Mouse (Mus musculus) liver, embryonic 15.5 days (tissue): ENCODE measurements at regions not wholly inside any gene's neighbourhood (a gene's known extent, or its start where the extent isn't known, plus 50 kb on each side); places are given as distances from the start of the nearest gene placed in this dataset.

Source experiments
- ATAC-seq: fragments of 200-750 bp; cut with Nextera tagmentation; 2 replicates; pipeline ENCODE4 v1.8.0; 2017; ENCODE audit warnings: moderate number of reproducible peaks, mild to moderate bottlenecking, moderate library complexity; ENCODE audit not compliant: insufficient read depth
- H3K27ac ChIP-seq: fragments of 300-500 bp; sonication (generic); replicated peaks from 2 replicates; pipeline ENCODE4 v1.5.1; 2015; ENCODE audit warnings: mild to moderate bottlenecking, inconsistent platforms
- H3K27me3 ChIP-seq: fragments of 300-500 bp; sonication (generic); 2 replicates; pipeline ENCODE4 v1.6.1; 2015; ENCODE audit warnings: mild to moderate bottlenecking, inconsistent platforms
- H3K36me3 ChIP-seq: fragments of 300-500 bp; sonication (generic); replicated peaks from 2 replicates; pipeline ENCODE4 v1.6.1; 2015; ENCODE audit warnings: moderate library complexity, mild to moderate bottlenecking, inconsistent platforms
- H3K4me1 ChIP-seq: fragments of 300-500 bp; sonication (generic); replicated peaks from 2 replicates; pipeline ENCODE4 v1.6.1; 2015; ENCODE audit warnings: inconsistent platforms
- H3K4me2 ChIP-seq: fragments of 300-500 bp; sonication (generic); 2 replicates; pipeline ENCODE4 v1.6.1; 2015; ENCODE audit warnings: moderate library complexity, mild to moderate bottlenecking, inconsistent platforms
- H3K4me3 ChIP-seq: fragments of 300-500 bp; sonication (generic); replicated peaks from 2 replicates; pipeline ENCODE4 v1.5.1; 2015; ENCODE audit warnings: mild to moderate bottlenecking, inconsistent platforms
- H3K9ac ChIP-seq: fragments of 300-500 bp; sonication (generic); 2 replicates; pipeline ENCODE4 v1.6.1; 2015; ENCODE audit warnings: moderate library complexity, mild to moderate bottlenecking, inconsistent platforms
- H3K9me3 ChIP-seq: fragments of 300-500 bp; sonication (generic); replicated peaks from 2 replicates; pipeline ENCODE4 v1.6.1; 2016; ENCODE audit warnings: inconsistent platforms
- WGBS: fragments of 180-500 bp; shearing (Covaris S2); methylation state at CpG from one replicate; pipeline ENCODE4 v1.1.7; 2015; ENCODE audit warnings: mixed read lengths; ENCODE audit not compliant: insufficient replicate concordance; 5-methylcytosine and 5-hydroxymethylcytosine counted together

- H3K9me3 ChIP-seq: no peaks in the 10 kb centered on the region
Measured at GRCm38 (mm10) chr15:68403554-68404070, 1902.9 kb upstream of the Lrrc6 start.

DNA sequence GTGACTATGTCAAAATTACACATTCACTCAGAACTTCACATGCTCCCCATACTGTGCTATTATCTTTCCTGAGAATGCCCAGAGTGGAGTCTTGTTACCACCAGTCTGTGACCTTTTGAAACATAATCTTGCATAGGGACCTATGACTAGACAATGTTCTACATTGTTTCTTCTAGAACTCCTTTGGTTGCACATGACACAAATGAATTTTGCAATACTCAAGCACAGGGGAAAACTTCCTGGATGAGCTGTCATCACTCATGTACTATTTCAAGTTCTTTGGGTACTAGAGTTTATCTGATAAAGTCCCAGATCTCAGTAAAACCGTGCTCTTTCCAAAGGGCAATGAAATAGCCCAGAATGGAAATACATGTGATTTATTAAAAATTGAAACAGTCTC lies 1901.0 kb upstream of the Lrrc6 start:
- no peaks in the 10 kb centered on the region for H3K27me3 ChIP-seq
- ATAC-seq: no peak
- H3K4me1 ChIP-seq: no peaks in the 10 kb centered on the region
- no peak overlapping the region for H3K27ac ChIP-seq
- 38% methylated on average over 1 of the region's 1 CpGs for WGBS
- H3K9ac ChIP-seq: no peak overlapping the region
- no peaks in the 10 kb centered on the region for H3K36me3 ChIP-seq
- no peak overlapping the region for H3K4me3 ChIP-seq
- no peaks in the 10 kb centered on the region for H3K9me3 ChIP-seq
- no peak overlapping the region for H3K4me2 ChIP-seq

More at GRCm38 (mm10) chr15:68403554-68404070, 1902.9 kb upstream of the Lrrc6 start:
- H3K4me1 ChIP-seq: no peaks in the 10 kb centered on the region
- no peak overlapping the region for H3K4me3 ChIP-seq
- no peaks in the 10 kb centered on the region for H3K27me3 ChIP-seq
- no peak overlapping the region for H3K4me2 ChIP-seq
- ATAC-seq: no peak
- WGBS: 75% methylated on average over 3 of the region's 3 CpGs
- H3K27ac ChIP-seq: no peak overlapping the region
- no peak overlapping the region for H3K9ac ChIP-seq
- H3K36me3 ChIP-seq: no peaks in the 10 kb centered on the region

DNA sequence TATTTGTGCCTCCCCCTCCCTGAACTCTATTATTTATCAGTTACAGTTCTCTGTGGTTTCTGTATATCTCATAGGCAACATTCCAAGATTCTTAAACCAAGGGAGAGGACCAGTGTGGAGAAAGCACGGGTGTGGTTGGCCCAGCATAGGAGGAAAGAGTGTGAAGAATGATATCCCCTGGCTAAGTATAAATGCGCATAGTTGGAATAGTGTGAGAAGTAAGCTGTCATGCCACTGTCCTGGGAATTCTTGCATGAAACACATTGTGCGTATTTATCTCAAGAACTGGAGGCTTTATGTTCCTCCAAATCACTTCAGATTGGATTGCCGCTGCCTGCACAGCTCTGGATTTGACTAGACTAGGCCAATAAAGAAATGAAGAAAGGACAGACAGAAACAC lies 1900.3 kb upstream of the Lrrc6 start:
- no peak overlapping the region for H3K4me2 ChIP-seq
- no peak for ATAC-seq
- WGBS: 63% methylated on average over 4 of the region's 4 CpGs
- H3K9ac ChIP-seq: no peak overlapping the region
- H3K4me1 ChIP-seq: no peaks in the 10 kb centered on the region
- H3K27me3 ChIP-seq: no peaks in the 10 kb centered on the region
- H3K27ac ChIP-seq: no peak overlapping the region
- H3K4me3 ChIP-seq: no peak overlapping the region
- no peaks in the 10 kb centered on the region for H3K9me3 ChIP-seq
- no peaks in the 10 kb centered on the region for H3K36me3 ChIP-seq

DNA sequence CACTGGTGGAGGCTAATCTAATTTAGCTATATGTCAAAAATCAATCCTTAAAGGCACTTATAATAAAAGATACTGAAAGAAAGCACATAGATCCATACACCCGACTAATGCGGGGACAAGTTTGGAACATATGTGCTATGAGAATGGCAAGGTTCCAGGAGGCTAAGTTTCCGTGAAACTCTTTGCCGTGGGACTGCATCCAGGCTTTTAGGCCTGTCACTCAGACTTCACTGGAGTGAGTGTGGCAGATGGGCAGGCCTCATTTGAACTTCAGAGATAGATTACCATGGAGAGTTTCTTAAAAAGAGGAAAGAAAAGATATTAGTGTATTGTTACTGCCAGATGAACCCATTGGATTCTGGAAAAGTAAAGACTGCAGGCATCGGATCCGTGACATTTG lies 1895.9 kb upstream of the Lrrc6 start:
- Histone ChIP-seq H3K4me1 (no peaks in the 10 kb centered on the region), H3K9ac (no peak overlapping the region), H3K9me3 (no peaks in the 10 kb centered on the region), H3K36me3 (no peaks in the 10 kb centered on the region), H3K27ac (no peak overlapping the region), H3K4me2 (no peak overlapping the region), H3K27me3 (no peaks in the 10 kb centered on the region), H3K4me3 (no peak overlapping the region)
- WGBS: 71% methylated on average over 6 of the region's 6 CpGs
- no peak for ATAC-seq

DNA sequence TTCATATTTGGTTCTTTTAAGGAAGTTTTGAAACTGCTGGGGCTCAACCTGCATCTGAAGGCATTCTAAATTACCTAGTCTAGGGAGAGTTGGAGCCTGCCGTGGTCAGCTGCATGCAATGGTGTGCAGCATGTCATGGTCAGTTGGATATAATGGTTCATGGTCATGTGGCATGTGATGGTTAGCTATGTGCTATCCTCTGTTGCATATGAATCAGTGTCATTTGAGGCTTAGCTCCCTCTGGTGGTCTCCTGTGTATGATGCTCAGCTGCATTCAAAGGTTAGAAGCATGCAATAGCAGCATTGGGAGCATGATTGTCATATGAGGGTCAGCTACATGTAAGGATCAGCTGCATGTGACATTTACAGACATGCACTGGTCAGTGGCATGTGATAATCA lies 1894.0 kb upstream of the Lrrc6 start:
- no peaks in the 10 kb centered on the region for H3K27me3 ChIP-seq
- no peak overlapping the region for H3K27ac ChIP-seq
- no peaks in the 10 kb centered on the region for H3K9me3 ChIP-seq
- no peak overlapping the region for H3K4me3 ChIP-seq
- H3K4me2 ChIP-seq: no peak overlapping the region
- H3K4me1 ChIP-seq: no peaks in the 10 kb centered on the region
- ATAC-seq: no peak
- no peak overlapping the region for H3K9ac ChIP-seq
- no peaks in the 10 kb centered on the region for H3K36me3 ChIP-seq
- 63% methylated on average over 1 of the region's 1 CpGs for WGBS

- Histone ChIP-seq H3K36me3 (no peaks in the 10 kb centered on the region), H3K9me3 (no peaks in the 10 kb centered on the region), H3K27me3 (no peaks in the 10 kb centered on the region), H3K9ac (no peak overlapping the region), H3K4me1 (no peaks in the 10 kb centered on the region), H3K27ac (no peak overlapping the region), H3K4me2 (no peak overlapping the region), H3K4me3 (no peak overlapping the region)
- 64% methylated on average over 4 of the region's 4 CpGs for WGBS
- ATAC-seq: no peak
Measured at GRCm38 (mm10) chr15:68394157-68394556, 1893.4 kb upstream of the Lrrc6 start.

DNA sequence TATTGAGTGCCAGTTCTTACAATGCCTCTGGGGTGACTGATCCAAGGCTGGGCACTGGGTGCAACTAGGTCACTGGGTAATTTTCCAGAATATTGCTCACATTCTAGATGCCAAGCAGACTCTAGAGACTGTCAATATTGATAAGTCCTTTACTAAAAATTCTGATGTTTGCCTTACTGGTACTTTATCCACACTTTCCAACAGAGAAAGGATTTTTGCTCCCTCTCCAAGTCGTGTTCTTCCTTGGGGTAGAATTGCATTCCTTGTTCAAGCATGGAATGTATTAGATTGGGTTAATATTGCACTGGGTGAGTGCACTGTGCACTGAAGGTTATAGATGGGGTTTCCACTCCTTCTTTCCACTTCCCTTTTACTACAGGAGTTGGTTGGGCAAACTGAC lies 1891.0 kb upstream of the Lrrc6 start:
- WGBS: 30% methylated on average over 1 of the region's 1 CpGs
- Histone ChIP-seq H3K4me2 (no peak overlapping the region), H3K27ac (no peak overlapping the region), H3K27me3 (no peaks in the 10 kb centered on the region), H3K9ac (no peak overlapping the region), H3K4me1 (no peaks in the 10 kb centered on the region), H3K36me3 (no peaks in the 10 kb centered on the region), H3K4me3 (no peak overlapping the region), H3K9me3 (no peaks in the 10 kb centered on the region)
- ATAC-seq: no peak

- Histone ChIP-seq H3K36me3 (no peaks in the 10 kb centered on the region), H3K9ac (no peak overlapping the region), H3K9me3 (no peaks in the 10 kb centered on the region), H3K4me1 (no peaks in the 10 kb centered on the region), H3K4me3 (no peak overlapping the region), H3K27ac (no peak overlapping the region), H3K27me3 (no peaks in the 10 kb centered on the region), H3K4me2 (no peak overlapping the region)
- no peak for ATAC-seq
- 57% methylated on average over 5 of the region's 5 CpGs for WGBS
Measured at GRCm38 (mm10) chr15:68389855-68390254, 1889.1 kb upstream of the Lrrc6 start.

DNA sequence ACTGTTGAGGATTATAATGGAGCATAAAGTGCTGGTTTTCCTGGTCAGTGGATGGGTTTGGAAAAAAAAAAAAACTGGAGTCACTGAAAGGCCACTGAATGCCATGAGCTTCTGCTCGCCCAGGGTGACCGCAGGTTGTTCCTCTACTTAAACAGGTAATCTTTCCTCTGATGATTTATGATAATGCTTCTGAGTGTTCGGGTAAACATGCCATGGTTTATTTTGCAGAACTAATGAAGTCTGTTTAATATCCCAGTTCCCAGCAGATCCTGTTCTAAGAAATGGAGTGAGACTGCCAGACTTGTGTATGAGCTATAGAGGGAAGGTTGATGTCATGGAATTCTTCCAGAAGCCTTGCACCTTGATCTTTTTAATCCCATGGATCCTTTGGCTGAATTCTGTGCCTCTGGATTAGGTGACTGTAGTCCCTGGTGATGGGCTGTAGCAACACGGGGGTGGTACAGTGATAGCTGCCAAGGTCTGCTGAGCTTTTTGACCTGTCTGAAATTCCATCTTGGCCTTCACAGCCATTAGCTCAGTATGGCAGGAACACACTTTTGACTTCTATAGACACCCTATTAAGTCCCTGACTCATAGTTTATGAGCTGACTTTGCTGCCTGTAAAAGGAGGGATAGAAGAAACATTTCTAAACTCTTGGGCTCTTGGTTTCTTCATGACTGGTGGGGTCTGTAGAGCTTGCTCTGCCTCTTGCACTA lies 1886.8 kb upstream of the Lrrc6 start:
- WGBS: 61% methylated on average over 4 of the region's 4 CpGs
- no peaks in the 10 kb centered on the region for H3K4me1 ChIP-seq
- H3K4me2 ChIP-seq: no peak overlapping the region
- ATAC-seq: no peak
- H3K36me3 ChIP-seq: no peaks in the 10 kb centered on the region
- no peaks in the 10 kb centered on the region for H3K27me3 ChIP-seq
- no peak overlapping the region for H3K27ac ChIP-seq
- no peak overlapping the region for H3K9ac ChIP-seq
- H3K9me3 ChIP-seq: no peaks in the 10 kb centered on the region
- no peak overlapping the region for H3K4me3 ChIP-seq

- no peak overlapping the region for H3K27ac ChIP-seq
- H3K4me1 ChIP-seq: no peaks in the 10 kb centered on the region
- no peaks in the 10 kb centered on the region for H3K36me3 ChIP-seq
- H3K9me3 ChIP-seq: no peaks in the 10 kb centered on the region
- ATAC-seq: no peak
- H3K4me2 ChIP-seq: no peak overlapping the region
- H3K4me3 ChIP-seq: no peak overlapping the region
- no peaks in the 10 kb centered on the region for H3K27me3 ChIP-seq
- 53% methylated on average over 10 of the region's 10 CpGs for WGBS
- H3K9ac ChIP-seq: no peak overlapping the region
Measured at GRCm38 (mm10) chr15:68384571-68385335, 1884.0 kb upstream of the Lrrc6 start.

GRCm38 (mm10) chr15:68375166-68375565 lies 1874.5 kb upstream of the Lrrc6 start:
- Histone ChIP-seq H3K27ac (no peak overlapping the region), H3K4me2 (no peak overlapping the region), H3K9me3 (no peaks in the 10 kb centered on the region), H3K4me1 (no peaks in the 10 kb centered on the region), H3K27me3 (no peaks in the 10 kb centered on the region), H3K9ac (no peak overlapping the region), H3K36me3 (no peaks in the 10 kb centered on the region), H3K4me3 (no peak overlapping the region)
- 27% methylated on average over 1 of the region's 1 CpGs for WGBS
- no peak for ATAC-seq
